Mouse (Mus musculus): ENCODE data around the gene Mcm2. TPM values are rescaled to one million over a fixed set of nuclear protein-coding genes. Genes with fewer than 3 reads are reported as not detected.

Mcm2 gene
- total and polyA plus RNA-seq, 2 experiments from 2014 or later: 14.1 to 19.3 TPM

- DNase-seq (no peak), ATAC-seq (no peak)
- Histone ChIP-seq H3K4me3 (ENCODE audit: low read depth, low read length) (no peak overlapping the region), H3K9ac (no peak overlapping the region), H3K9me3 (ENCODE audit: low read length) (no peaks in the 10 kb centered on the region), H3K27ac (ENCODE audit: low read depth, low read length) (peak overlapping the region; percentile 22; the same call in 1 of the 2 replicates), H3K4me2 (ENCODE audit: low read depth) (0 out of 2 replicates have a peak overlapping the region, but pooled peaks have one; percentile 2), H3K27me3 (ENCODE audit: insufficient read depth, low read length) (no peaks in the 10 kb centered on the region), H3K36me3 (ENCODE audit: insufficient read depth) (peaks cover 13% of the 10 kb centered on the region), H3K4me1 (ENCODE audit: insufficient read depth) (peaks cover 23% of the 10 kb centered on the region)
- no peak for TF ChIP-seq CTCF (IDR thresholded peaks at IDR 0.05; ENCODE audit: low read depth)
- whole genome bisulfite sequencing: 20% methylated on average over 4 of the region's 4 CpGs
Observed at GRCm38 (mm10) chr6:88870594-88870993, 28.0 kb downstream of the Mcm2 start.

- no peak for TF ChIP-seq CTCF (IDR thresholded peaks at IDR 0.05; ENCODE audit: low read depth)
- DNase-seq (no peak), ATAC-seq (no peak)
- no peaks in the 10 kb centered on the region for H3K9me3 ChIP-seq (ENCODE audit: low read length)
- no peak overlapping the region for H3K4me3 ChIP-seq (ENCODE audit: low read depth, low read length)
- H3K4me2 ChIP-seq (ENCODE audit: low read depth): no peak overlapping the region
- H3K9ac ChIP-seq: no peak overlapping the region
- H3K27me3 ChIP-seq (ENCODE audit: insufficient read depth, low read length): no peaks in the 10 kb centered on the region
- H3K27ac ChIP-seq (ENCODE audit: low read depth, low read length): no peak overlapping the region
- peaks cover 22% of the 10 kb centered on the region for H3K36me3 ChIP-seq (ENCODE audit: insufficient read depth)
- WGBS: 88% methylated on average over 7 of the region's 7 CpGs
- H3K4me1 ChIP-seq (ENCODE audit: insufficient read depth): peaks cover 23% of the 10 kb centered on the region
Observed at GRCm38 (mm10) chr6:88869459-88869858, 29.1 kb downstream of the Mcm2 start.

- no peak for ATAC-seq
- no peak for DNase-seq
- Histone ChIP-seq H3K9ac (no peak overlapping the region), H3K9me3 (ENCODE audit: low read length) (no peaks in the 10 kb centered on the region), H3K36me3 (ENCODE audit: insufficient read depth) (peaks cover 55% of the 10 kb centered on the region), H3K27me3 (ENCODE audit: insufficient read depth, low read length) (no peaks in the 10 kb centered on the region), H3K4me3 (ENCODE audit: low read depth, low read length) (no peak overlapping the region), H3K4me1 (ENCODE audit: insufficient read depth) (peaks cover 9% of the 10 kb centered on the region; the same call in 1 of the 2 replicates), H3K27ac (ENCODE audit: low read depth, low read length) (no peak overlapping the region), H3K4me2 (ENCODE audit: low read depth) (no peak overlapping the region)
- WGBS: 86% methylated on average over 7 of the region's 7 CpGs
- TF ChIP-seq CTCF (IDR thresholded peaks at IDR 0.05; ENCODE audit: low read depth): no peak
Observed at GRCm38 (mm10) chr6:88865704-88866103, 32.9 kb downstream of the Mcm2 start.

GRCm38 (mm10) chr6:88860914-88861313, 37.7 kb downstream of the Mcm2 start:
- H3K36me3 ChIP-seq (ENCODE audit: insufficient read depth): peaks cover 76% of the 10 kb centered on the region
- peak; percentile 75 for ATAC-seq
- peak; percentile 82 for TF ChIP-seq CTCF (IDR thresholded peaks at IDR 0.05; ENCODE audit: low read depth)

GRCm38 (mm10) chr6:88858341-88858740, 40.2 kb downstream of the Mcm2 start:
- Histone ChIP-seq H3K36me3 (ENCODE audit: insufficient read depth) (peaks cover 74% of the 10 kb centered on the region), H3K4me1 (ENCODE audit: insufficient read depth) (no peaks in the 10 kb centered on the region), H3K27ac (ENCODE audit: low read depth, low read length) (no peak overlapping the region), H3K4me3 (ENCODE audit: low read depth, low read length) (no peak overlapping the region), H3K9me3 (ENCODE audit: low read length) (no peaks in the 10 kb centered on the region), H3K4me2 (ENCODE audit: low read depth) (no peak overlapping the region), H3K9ac (no peak overlapping the region), H3K27me3 (ENCODE audit: insufficient read depth, low read length) (no peaks in the 10 kb centered on the region)
- 79% methylated on average over 7 of the region's 7 CpGs for WGBS
- ATAC-seq (no peak), DNase-seq (no peak)
- no peak for TF ChIP-seq CTCF (IDR thresholded peaks at IDR 0.05; ENCODE audit: low read depth)

More at GRCm38 (mm10) chr6:88860914-88861313, 37.7 kb downstream of the Mcm2 start:
- H3K4me1 ChIP-seq (ENCODE audit: insufficient read depth): no peaks in the 10 kb centered on the region
- H3K27me3 ChIP-seq (ENCODE audit: insufficient read depth, low read length): no peaks in the 10 kb centered on the region
- WGBS: 14% methylated on average over 2 of the region's 2 CpGs
- H3K4me2 ChIP-seq (ENCODE audit: low read depth): no peak overlapping the region
- no peaks in the 10 kb centered on the region for H3K9me3 ChIP-seq (ENCODE audit: low read length)
- no peak overlapping the region for H3K9ac ChIP-seq
- no peak overlapping the region for H3K4me3 ChIP-seq (ENCODE audit: low read depth, low read length)
- H3K27ac ChIP-seq (ENCODE audit: low read depth, low read length): no peak overlapping the region
- DNase-seq: peak; percentile 57

GRCm38 (mm10) chr6:88857830-88858229, 40.8 kb downstream of the Mcm2 start:
- 88% methylated on average over 6 of the region's 6 CpGs for WGBS
- no peak for ATAC-seq
- H3K36me3 ChIP-seq (ENCODE audit: insufficient read depth): peaks cover 73% of the 10 kb centered on the region

GRCm38 (mm10) chr6:88857249-88857648, 41.3 kb downstream of the Mcm2 start:
- Histone ChIP-seq H3K27ac (ENCODE audit: low read depth, low read length) (no peak overlapping the region), H3K9ac (no peak overlapping the region), H3K9me3 (ENCODE audit: low read length) (no peaks in the 10 kb centered on the region), H3K27me3 (ENCODE audit: insufficient read depth, low read length) (no peaks in the 10 kb centered on the region), H3K4me1 (ENCODE audit: insufficient read depth) (no peaks in the 10 kb centered on the region), H3K36me3 (ENCODE audit: insufficient read depth) (peaks cover 75% of the 10 kb centered on the region), H3K4me3 (ENCODE audit: low read depth, low read length) (no peak overlapping the region), H3K4me2 (ENCODE audit: low read depth) (no peak overlapping the region)
- peak; percentile 20; the same call in 1 of the 2 replicates for TF ChIP-seq CTCF (IDR thresholded peaks at IDR 0.05; ENCODE audit: low read depth)
- no peak for DNase-seq
- 43% methylated on average over 9 of the region's 9 CpGs for WGBS
- no peak for ATAC-seq

More at GRCm38 (mm10) chr6:88857830-88858229, 40.8 kb downstream of the Mcm2 start:
- no peak overlapping the region for H3K4me3 ChIP-seq (ENCODE audit: low read depth, low read length)
- DNase-seq: no peak
- no peaks in the 10 kb centered on the region for H3K4me1 ChIP-seq (ENCODE audit: insufficient read depth)
- H3K27ac ChIP-seq (ENCODE audit: low read depth, low read length): no peak overlapping the region
- H3K4me2 ChIP-seq (ENCODE audit: low read depth): no peak overlapping the region
- no peaks in the 10 kb centered on the region for H3K27me3 ChIP-seq (ENCODE audit: insufficient read depth, low read length)
- no peak for TF ChIP-seq CTCF (IDR thresholded peaks at IDR 0.05; ENCODE audit: low read depth)
- H3K9me3 ChIP-seq (ENCODE audit: low read length): no peaks in the 10 kb centered on the region
- H3K9ac ChIP-seq: no peak overlapping the region
